ENCODE assay signal across 23 mouse cellular contexts in genomic region chr6:86768938-86769337, GRCm38 (mm10). TPM values are rescaled to one million over a fixed set of nuclear protein-coding genes. Genes with fewer than 3 reads are reported as not detected.
DNase-seq lines count a peak whose midpoint lies in the region; ATAC-seq and TF ChIP-seq lines count a peak whose summit lies in the region.
"Had no signal": no experiment of that assay in that cellular context is flagged by ENCODE, and none has a peak within 500 bp of the region (broad histone marks: within the 10 kb centered on the region; RNA-seq: fewer than 3 reads in every experiment).

No protein-coding gene starts in this region.

- 87% methylated on average over 4 of the region's 4 CpGs for WGBS in small intestine, adult 2 months

- POLR2A ChIA-PET in Patski (lab: Charles Lee): interaction anchor here (1.0 to 1.4 kb wide), 2 partner anchors 14 to 22 kb away, joined by 4 to 6 read pairs; no protein-coding TSS in a partner anchor

- H3K4me3 ChIP-seq in embryonic fibroblast, embryonic 13.5 days (ENCODE audit: insufficient read depth, low read length): no peak overlapping the region
- H3K4me3 ChIP-seq in small intestine, adult 2 months (ENCODE audit: low read depth, low read length): no peak overlapping the region
- H3K4me3 ChIP-seq: forebrain, embryonic 12.5 days; hindbrain, embryonic 10.5 days; hindbrain, embryonic 15.5 days; megakaryocyte, embryonic 14.5 days; midbrain, embryonic 13.5 days; stomach, embryonic 15.5 days had no signal

- H3K4me1 ChIP-seq in embryonic fibroblast, embryonic 13.5 days (ENCODE audit: control insufficient read depth, insufficient read depth, low read length): peaks cover 14% of the 10 kb centered on the region
- H3K4me1 ChIP-seq in small intestine, adult 2 months (ENCODE audit: control insufficient read depth, insufficient read depth, insufficient read length, low read length): peaks cover 53% of the 10 kb centered on the region
- H3K4me1 ChIP-seq: forebrain, embryonic 12.5 days; hindbrain, embryonic 10.5 days; hindbrain, embryonic 15.5 days; midbrain, embryonic 13.5 days; stomach, embryonic 15.5 days had no signal

- CTCF ChIA-PET in Patski (lab: Charles Lee): interaction anchor here (0.8 to 2.0 kb wide), 4 partner anchors 9 to 36 kb away, joined by 3 to 6 read pairs (median 4); no protein-coding TSS in a partner anchor

- peak; percentile 41 for ATAC-seq in Patski
- ATAC-seq: activated CD4-positive, CD25-positive, alpha-beta regulatory T cell, adult 4 months; forebrain, postnatal 0 days; inflammation-experienced regulatory T-cells, adult 6 months; midbrain, embryonic 13.5 days had no signal

- H3K36me3 ChIP-seq in small intestine, adult 2 months (ENCODE audit: control insufficient read depth, insufficient read depth, low read length): peaks cover 43% of the 10 kb centered on the region
- H3K36me3 ChIP-seq: forebrain, embryonic 12.5 days; hindbrain, embryonic 10.5 days; hindbrain, embryonic 15.5 days; midbrain, embryonic 13.5 days; stomach, embryonic 15.5 days had no signal

- no peak for TF ChIP-seq CTCF in Patski (IDR thresholded peaks at IDR 0.05)
- no peak for TF ChIP-seq CTCF in embryonic fibroblast, embryonic 13.5 days (IDR thresholded peaks at IDR 0.05; ENCODE audit: borderline replicate concordance, insufficient read depth, low read length)
- no peak for TF ChIP-seq CTCF in small intestine, adult 2 months (IDR thresholded peaks at IDR 0.05; ENCODE audit: extremely low read depth, insufficient read length, insufficient replicate concordance, low read depth, low read length)

- TF ChIP-seq POLR2A in embryonic fibroblast, embryonic 13.5 days (IDR thresholded peaks at IDR 0.05; ENCODE audit: low read depth, low read length): no peak
- no peak for TF ChIP-seq POLR2A in small intestine, adult 2 months (IDR thresholded peaks at IDR 0.05; ENCODE audit: low read depth, low read length)

- H3K27ac ChIP-seq in embryonic fibroblast, embryonic 13.5 days (ENCODE audit: insufficient read depth, low read length): peak overlapping the region; percentile 54
- peak overlapping the region; percentile 91 for H3K27ac ChIP-seq in small intestine, adult 2 months (ENCODE audit: insufficient read depth, low read depth, low read length)
- H3K27ac ChIP-seq: forebrain, embryonic 12.5 days; hindbrain, embryonic 10.5 days; hindbrain, embryonic 15.5 days; midbrain, embryonic 13.5 days; stomach, embryonic 15.5 days had no signal

- in situ Hi-C loops in Patski (cut with MboI; ENCODE audit: low pct_unique_long_range_greater_than_20kb): no loop called here

- H3K27me3 ChIP-seq in Patski: no peaks in the 10 kb centered on the region
- H3K27me3 ChIP-seq in small intestine, adult 2 months (ENCODE audit: control insufficient read depth, insufficient read depth, low read length): no peaks in the 10 kb centered on the region
- H3K27me3 ChIP-seq: forebrain, embryonic 12.5 days; hindbrain, embryonic 15.5 days; midbrain, embryonic 13.5 days; stomach, embryonic 15.5 days had no signal

- DNase-seq in kidney, postnatal 10 days: peak; percentile 19
- no peak for DNase-seq in kidney, adult 8-10 months
- peak; percentile 74 for DNase-seq in Patski (ENCODE audit: low read depth, low spot score)
- no peak for DNase-seq in adrenal gland, postnatal 14 days
- DNase-seq in cerebellum, adult 9-11 months: no peak
- DNase-seq: adrenal gland, adult 2 months; B cell, adult 2 months; cerebellum, adult 8-10 months; forebrain, postnatal 0 days; gastrocnemius, postnatal 14 days; heart, postnatal 14 days; layer of hippocampus, adult 9-11 months; thymus, postnatal 14 days had no signal

RNA-seq across cellular contexts. Expression of gene Anxa4, which starts 24.4 kb away (rescaled TPM):
- 388 TPM for polyA plus RNA-seq in Patski (2021)
- 87.3 and 105 TPM in 2 replicates for polyA plus RNA-seq in embryonic fibroblast, embryonic 13.5 days (2011; ENCODE audit: insufficient read length, low read depth, missing spikeins)
- polyA plus RNA-seq in small intestine, adult 2 months (2012; rRNA removed): 89.9 and 634 TPM in 2 replicates
- 54.6 and 55.5 TPM in 2 replicates for total RNA-seq in adrenal gland, postnatal 14 days (2021)

RNA-seq across cellular contexts. Expression of gene Gmcl1, which starts 35.8 kb away (rescaled TPM):
- polyA plus RNA-seq in Patski (2021): 59.1 TPM
- polyA plus RNA-seq in embryonic fibroblast, embryonic 13.5 days (2011; ENCODE audit: insufficient read length, low read depth, missing spikeins): 26.1 and 34.9 TPM in 2 replicates
- 11.7 and 20.5 TPM in 2 replicates for polyA plus RNA-seq in small intestine, adult 2 months (2012; rRNA removed)
- total RNA-seq in adrenal gland, postnatal 14 days (2021): 13.7 and 16.2 TPM in 2 replicates

Comparison
In these comparisons a context has a peak if more than half of its experiments do, and no peak if none do; other contexts are left out.
1. DNase-seq: peak in kidney, postnatal 10 days (single experiment) and Patski (single experiment); none in kidney, adult 8-10 months (0 of 2), adrenal gland, postnatal 14 days (single experiment) and cerebellum, adult 9-11 months (single experiment).